Mouse (Mus musculus) embryo, embryonic 9.5 days (tissue): ENCODE results near the gene Vipas39.
"Not testable (repeated sequence)": the region's sequence is repeated elsewhere in the genome, so short reads cannot be mapped to it uniquely, and the experiment has no call there.

Experiments used
- DNase-seq: peaks from one replicate; pipeline ENCODE4 v3.0.0-alpha.2; 2017; ENCODE audit errors: extremely low spot score

Gene Vipas39

DNA sequence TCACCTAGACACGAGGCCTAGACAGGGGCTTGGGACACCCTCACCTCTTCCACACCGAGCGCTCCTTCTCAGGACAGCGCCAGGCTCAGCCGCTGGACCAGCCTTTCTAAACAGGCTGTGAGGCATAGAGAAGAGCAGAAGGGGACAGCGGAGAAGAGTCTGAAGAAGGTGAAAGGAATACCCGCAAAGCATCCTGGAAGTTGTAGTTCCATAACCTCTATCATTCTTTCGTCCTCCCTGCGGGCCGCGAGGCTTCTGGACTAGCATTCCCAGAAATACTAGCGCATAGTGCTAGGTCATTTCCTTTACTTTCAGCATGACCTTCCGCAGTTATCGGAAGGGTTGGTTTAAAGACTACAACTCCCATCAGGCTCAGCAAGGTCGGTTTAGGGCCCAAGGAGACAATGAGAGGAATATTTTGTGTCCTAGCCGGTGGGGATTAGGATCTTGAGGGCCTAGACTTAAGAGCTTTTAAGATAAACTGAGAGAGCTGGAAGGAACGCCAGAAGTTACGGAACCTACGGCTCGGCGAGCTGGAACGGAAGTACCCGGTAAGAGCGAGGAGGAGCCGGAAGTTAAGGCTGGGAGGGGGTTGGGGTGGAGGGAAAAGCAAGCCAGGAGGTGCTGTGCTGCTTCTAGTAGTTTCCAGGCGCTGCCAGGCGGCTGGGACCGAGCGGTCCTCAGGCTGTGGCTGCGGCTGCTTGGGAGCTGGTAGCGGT lies at the start of gene Vipas39, which contains the start of gene Ahsa1:
Gene Vipas39 (minus strand): TSS at position 149 of the 719 bp plus-strand sequence.
Gene Ahsa1 (plus strand): TSS at position 372 of the 719 bp plus-strand sequence.
- DNase-seq, result peak; percentile 92

DNA sequence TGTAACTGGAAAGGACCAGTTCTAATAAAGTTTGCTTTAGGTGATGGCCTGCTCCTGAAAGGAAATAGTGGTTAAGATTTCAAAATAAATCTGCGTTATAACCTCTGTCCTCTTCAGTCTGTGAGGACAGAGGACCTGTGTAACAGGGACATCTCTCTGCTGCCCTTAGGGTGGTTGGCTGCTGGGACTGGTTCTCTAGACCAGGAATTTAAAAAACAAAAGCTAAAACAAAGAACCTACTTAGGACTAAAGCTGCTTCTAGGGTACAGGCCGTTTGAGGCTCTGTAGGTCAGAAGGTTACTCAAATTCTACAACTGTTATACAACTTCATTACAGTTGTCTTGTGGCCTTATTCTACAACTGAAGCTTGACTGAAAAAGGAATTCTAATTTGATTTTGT lies 47.0 kb upstream of the Vipas39 start:
- no peak for DNase-seq

DNA sequence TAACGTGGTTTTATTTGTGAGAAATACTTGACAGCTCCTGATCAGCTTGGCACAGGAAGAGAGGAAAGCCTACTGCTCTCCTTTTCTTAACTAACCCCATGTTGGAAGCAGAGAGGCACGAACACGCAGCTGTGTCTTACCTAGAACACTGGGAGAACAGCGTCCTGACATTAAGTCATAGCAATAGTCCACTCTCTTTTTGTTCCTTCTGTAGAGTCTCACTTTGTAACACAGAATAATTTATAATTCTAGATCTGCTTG lies 40.5 kb upstream of the Vipas39 start:
- DNase-seq, result not testable (repeated sequence)

DNA sequence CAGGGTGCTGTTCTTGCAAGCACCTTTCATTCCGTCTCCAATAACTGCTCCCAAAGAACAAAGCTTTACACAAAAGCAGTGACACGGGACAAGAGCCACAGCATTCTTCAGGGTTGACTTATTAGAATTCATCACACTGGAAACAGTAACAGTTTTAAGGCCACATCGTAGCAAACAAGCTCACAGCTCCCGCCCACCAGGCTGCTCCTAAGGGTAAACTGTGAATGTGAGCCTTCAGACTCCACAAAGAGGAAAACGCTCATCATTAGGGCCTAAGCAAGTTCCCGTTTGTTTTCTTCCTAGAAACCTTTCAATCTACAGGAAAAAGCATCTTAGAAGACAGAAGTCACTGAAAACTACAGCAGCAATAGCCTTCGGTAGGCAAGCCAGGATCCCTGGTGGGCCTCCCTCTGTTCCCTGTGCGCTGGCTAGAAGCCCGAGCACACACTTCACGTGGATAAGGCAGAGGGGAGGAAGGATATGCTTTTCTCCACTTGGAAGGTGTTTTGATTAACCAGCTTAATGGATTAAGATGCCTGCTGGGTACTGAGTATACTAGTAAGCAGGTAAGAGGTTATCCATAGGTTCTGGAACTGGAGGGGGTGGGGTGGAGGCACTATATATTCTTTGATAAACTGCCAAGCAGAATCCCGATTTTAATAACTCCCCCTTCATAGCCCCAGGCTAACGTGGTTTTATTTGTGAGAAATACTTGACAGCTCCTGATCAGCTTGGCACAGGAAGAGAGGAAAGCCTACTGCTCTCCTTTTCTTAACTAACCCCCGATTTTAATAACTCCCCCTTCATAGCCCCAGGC lies 39.9 kb upstream of the Vipas39 start:
- DNase-seq, result no peak

DNA sequence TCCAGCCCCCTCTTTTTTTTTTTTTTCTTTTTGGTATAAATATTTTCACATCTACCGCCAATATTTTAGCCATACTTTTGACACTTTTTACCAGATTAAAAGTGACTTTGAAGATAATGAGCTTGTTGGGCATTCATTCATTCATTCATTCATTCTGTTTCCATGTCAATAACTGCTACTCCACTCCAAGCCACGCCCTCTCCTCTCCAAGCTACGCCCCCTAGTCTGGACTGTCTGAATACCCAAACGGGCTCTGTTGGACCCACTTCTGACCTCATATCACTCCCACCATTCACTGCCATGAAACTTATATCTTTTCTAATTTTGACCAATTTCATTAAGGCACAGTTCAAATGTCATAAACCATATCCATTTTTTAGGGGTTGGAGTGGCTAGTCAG lies 35.1 kb upstream of the Vipas39 start:
- no peak for DNase-seq

DNA sequence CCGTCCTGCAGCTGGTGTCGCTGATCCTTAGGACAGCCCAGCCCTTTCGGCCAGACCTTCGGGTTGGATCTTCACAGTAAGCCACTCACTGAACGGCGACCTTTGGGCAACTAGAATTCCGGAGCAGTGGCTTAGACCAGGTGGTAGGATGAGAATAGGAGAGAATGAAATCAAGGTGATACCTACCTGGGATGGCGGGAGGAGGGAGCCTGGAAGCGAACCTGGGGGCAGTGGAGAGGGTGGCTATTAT lies 34.3 kb upstream of the Vipas39 start:
- no peak for DNase-seq

DNA sequence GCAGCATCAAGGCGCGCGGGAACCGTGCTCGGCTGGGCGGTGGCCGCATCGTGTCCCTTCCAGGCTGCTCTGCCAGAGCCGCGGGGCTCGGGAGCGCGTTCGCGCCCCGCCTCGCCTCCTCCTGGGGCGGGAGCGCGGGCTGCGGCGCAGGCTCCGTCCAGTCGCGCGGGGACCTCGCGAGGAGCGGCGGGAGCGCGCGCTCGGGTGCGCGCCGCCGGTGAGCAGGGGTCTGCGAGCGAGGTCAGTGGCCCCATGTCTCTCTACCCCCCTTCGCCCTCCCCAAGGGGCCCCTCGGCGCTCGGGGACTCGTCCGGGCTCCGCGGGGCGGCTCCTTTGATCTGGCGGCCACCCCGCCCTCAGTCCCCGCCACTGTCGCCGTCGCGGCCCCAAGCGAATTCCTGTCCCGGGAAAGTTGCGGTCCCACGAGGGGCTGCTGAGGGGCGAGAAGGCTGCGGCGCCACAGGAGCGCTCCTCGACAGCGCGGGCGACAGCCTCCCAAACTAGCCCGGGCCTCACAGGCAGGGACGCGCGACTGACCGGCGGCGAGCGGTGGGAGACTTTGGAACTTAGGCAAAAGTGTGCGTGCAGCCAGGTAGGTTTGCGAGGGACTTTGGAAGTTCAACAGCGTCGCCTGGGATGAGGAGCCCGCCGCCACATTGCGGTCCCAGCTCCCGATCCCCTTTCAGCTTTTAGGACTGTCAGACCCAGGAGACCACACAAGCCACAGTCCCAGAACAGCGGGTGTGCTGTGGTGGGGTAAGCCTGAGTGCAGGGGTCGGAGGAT lies 33.8 kb upstream of the Vipas39 start, which contains the start of gene Ism2:
Gene Ism2 (minus strand): TSS at position 49 of the 784 bp plus-strand sequence.
- DNase-seq, result peak; percentile 63

DNA sequence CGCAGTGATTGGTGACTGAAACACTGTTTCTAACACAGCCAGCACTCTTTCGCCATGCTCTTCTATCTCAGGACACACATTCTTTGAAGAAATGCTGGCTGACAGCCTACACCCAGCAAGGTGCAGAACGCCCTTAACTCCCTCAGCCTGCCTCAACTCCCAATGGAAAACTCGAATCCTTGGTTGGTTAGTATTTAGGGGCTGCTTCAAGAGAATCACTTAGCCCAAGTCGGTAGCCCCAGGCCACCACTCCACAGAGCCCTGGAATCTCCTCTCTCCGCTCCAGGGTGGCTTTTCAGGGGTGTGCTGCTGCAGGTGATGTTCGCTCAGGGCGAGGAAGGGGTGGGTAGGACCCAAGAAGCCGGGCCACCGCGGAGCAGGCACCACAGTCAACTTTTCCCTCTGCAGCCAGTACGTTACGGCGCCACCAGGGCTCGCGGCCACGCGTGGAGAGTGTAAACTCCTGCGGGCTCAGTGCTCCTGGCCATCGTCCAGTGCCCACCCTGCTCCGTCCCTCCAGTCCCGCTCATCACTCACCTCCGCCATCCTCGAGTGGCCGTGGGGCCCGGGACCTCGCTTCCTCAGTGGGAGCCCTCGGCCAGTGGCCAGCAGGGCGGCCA lies 33.1 kb upstream of the Vipas39 start:
- DNase-seq, result peak; percentile 27

DNA sequence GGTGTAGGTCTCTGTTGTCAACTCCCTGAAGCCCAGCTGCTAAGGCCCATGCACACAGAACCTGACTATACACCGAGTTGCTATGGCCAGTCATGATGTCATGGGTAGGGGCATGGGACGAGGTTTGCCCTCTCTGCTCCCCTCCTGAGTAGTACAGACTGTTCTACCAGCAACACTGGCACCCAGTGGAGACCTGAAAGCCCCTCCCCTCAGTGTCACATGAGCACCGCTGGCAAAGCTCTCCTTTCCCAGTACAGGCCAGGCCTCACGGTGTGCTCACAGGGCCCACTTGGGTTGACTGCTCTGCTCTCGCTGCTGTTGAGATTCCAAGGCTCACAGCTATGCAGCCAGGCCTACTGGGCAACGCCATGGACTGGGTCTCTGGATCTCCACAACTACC lies 27.9 kb upstream of the Vipas39 start:
- no peak for DNase-seq

DNA sequence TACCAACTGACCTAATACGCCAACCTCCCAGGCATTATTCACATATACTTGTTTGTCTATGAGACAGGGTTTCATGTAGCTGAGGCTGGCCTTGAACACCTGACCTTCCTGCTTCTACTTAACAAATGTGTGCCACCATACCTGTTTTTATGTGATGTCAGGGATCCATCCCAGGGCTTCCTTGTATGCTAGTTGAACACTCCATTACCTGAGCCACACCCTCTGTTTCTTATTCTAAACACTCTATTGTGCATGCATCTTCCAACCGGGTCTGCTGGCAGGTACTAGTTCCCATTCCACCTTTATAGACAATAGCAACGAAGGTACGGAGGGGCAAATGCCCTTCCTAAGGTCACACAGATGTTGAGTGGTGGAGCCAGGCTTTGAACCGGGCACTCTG lies 23.0 kb upstream of the Vipas39 start:
- no peak for DNase-seq

DNA sequence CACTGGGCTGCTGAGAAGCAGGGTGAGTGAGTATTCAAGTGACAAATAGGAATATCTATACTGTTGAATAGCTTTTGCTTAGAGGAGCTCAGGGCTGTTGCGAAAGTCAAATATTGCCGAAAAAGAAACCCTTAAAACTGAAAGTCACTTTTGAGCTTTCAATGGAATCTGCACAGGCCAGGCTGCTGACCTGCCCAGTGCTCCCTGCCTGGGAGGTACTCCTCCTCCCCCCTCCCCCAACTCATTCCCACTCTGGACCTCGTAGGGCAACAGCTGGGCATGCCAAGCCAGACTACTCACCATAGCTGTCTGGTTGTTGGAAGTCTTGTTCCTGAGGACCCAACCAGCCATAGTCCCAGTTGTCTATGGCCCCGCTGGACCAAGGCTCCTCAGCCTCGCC lies 18.7 kb upstream of the Vipas39 start:
- DNase-seq, result no peak

DNA sequence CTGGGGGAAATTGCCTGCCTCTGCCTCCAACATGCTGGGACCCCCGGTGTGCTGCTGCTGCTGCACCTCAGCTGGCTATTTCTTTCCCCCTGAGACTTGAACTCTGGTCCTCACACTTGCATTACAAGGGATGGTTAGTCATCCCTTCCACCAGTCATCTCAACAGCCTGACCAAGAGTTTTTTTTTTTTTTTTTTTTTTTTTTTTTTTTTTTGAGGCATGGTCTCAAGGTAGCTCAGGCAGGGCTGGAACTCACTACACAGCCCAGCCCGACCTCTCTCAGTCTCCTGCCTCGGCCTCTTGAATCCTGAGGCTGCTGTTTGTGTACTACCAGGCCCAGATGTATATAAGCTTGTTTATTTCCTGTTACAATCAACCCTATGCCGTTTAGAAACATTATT lies 18.2 kb upstream of the Vipas39 start:
- DNase-seq, result no peak

DNA sequence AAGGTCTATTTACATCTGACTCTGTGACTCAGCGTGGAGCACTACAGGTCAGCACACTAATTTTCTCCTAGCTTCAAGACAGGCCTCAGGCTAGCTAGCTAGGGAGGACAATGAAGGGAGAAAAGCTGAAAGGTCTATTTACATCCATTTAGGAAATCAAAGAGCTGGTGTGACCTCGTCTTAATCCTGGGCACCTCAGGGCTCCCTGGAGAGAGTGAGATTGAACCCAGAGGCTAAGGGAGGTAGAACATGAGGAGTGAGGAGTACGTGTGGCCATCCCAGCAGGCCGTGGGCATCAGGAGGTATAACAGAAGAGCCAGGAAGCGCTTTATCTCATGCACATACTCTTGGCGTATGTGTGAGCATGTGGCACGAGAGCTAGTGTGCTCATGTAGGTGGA lies 17.6 kb upstream of the Vipas39 start:
- no peak for DNase-seq

DNA sequence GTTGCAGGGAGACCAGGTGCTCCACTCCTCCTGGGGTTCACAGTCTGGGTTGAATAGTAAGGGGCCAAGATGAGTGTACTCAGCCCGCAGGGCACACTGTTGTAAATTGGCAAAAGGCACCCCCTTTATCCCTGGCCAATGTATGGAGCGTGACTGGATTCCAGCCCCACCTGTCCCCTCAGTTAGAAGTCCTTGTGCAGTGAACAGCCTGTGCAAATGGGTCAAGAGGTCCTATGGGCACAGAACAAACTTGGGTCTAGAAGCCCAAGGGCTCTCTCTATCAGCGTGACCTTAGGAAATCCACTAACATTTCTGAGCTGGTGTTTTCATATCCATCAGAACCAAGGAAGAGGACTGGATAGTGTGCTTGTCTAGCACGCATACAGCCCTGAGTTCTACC lies 16.7 kb upstream of the Vipas39 start:
- DNase-seq, result no peak

DNA sequence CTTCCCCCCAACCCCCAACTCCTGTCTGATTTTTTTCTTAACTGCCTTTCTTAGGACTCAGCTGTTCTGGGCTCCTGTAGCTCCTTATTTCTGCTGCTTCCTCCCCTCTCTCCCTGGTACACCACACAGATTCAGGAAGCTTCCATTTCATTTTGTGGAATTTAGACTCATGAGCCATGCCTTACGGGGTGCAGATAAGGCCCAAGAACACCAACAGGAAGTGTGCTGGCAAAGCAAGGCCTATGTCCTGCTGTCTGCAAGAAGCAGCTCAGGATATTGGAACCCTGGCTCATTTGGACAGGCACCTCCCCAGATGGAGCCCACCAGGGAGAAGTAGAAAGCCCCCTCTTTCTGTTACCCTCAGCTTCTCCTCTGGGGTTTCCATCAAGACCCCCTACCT lies 15.7 kb upstream of the Vipas39 start:
- no peak for DNase-seq

DNA sequence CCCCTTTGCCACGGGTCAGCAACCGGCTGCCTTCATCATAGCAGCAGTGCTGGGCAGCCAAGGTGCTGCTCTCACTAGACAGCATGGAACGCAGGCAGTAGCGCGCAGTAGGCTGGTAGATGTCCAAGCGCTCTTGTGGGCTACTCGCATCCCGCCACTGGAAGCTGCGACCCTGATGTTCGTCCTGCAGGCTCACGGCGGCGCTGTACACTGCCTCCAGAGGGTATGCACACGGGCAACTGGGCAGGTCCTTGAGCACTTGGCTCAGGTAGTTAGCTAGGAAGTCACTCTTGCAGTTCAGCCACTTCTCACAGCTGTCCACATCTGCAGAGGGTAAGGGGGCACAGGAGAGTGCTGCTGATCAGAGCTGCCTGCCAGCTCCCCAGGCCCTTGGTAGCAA lies 13.8 kb upstream of the Vipas39 start:
- DNase-seq, result no peak

DNA sequence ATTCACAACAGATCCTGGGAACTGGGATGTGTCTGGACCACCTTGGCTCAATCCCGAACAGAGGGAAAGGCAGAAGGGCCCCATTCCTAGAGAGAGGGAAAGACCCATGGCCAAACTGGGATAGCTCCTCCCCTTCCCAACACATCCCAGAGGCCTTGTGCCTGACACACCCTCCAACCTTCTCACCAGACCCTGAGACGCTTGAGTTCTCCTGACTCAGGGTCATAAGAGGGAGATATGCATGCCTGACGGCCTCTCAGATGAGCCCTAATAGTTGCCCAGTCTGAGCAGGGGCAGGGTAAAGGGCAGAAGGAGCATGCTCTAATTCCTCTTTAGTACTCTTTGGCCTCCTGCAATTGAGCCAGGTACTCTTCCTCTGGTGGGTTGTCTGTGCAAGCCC lies 13.3 kb upstream of the Vipas39 start:
- DNase-seq, result no peak

DNA sequence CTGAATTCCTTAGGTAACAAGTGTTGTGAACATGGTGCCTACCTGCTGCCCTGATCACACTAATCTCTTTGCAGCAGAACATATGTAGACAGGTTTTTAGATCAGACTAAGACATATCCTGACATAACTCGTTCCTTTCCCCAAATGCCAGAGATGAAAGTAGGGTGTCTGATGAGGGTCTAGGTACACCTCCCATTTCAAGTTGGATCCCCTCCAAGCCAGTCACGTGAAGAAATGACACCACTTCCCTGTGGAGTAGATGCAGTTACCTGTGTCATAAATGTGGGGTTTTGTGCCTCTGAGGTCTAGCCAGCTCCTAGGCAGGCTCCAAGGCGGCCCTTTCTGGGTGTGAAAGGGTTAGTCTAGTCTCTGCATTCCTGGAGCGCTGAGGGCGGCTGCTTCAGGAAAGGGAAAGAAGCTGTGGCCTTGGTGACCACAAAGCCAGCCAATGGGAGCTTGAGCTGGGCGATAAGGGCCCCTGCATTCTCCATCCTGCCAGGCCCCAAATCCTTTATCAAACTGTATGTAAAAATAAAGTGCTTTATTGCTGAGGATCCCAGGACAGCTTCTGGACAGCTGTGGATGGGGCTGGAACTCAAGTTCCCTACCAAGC lies 12.2 kb upstream of the Vipas39 start:
- no peak for DNase-seq

DNA sequence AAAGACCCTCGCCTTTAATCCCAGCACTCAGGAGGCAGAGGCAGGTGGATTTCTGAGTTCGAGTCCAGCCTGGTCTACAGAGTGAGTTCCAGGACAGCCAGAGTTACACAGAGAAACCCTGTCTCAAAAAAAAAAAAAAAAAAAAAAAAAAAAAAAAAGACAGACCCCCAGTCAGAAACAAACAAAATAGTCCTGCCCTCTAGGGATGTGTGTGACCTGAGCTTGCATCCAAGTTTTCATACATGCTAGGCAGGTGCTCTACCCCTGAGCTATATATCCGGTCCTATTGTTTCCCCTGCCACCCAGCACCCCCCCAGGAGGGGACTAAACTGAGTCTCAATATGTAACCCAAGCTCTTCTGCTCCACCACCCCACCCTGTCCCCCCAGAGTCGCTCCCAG lies 11.2 kb upstream of the Vipas39 start:
- DNase-seq, result not testable (repeated sequence)

DNA sequence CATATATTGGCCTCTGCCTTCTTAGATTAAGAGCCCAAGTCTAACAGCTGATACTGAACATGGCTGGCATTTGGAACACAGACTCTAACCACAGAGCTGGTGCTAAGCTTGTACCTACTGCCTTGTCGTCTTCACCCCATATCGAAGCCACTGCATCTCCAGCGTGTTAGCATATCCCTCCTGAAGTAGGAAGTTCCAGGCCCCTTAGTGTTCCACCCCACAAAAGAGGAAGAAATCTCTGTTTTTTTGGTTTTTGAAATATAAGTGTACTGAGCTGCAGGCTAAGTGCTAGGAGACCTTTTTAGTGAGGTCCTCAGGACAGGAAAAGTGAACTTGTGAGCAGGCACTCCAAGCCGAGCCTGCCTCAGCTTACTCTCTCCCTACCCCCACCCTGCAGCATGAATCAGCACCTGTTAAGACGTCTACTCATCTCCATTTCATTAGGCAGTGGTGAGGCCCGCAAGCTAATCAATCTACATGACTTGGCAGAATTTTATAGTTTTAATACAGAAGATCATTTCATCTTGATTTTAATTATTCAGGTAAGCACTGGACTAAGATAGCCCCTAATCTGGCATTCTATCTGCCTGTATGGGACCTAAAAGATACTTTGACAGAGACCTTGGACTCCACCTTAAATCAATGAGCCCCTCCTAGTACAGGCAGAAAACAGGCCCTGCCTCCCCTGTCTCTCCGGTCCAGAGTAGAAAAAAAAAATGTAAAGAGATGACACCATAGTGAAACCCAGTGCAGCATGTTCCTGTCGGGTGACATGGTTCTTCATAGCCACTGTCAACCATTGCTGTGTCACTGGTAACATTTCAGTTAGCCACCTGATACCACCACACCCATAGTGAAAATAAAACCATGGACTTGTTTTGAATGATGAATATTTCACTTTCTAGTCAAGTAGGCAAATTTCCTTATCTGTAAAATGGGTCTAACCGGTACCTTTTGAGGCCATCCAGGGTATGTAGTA lies 9.1 kb upstream of the Vipas39 start:
- no peak for DNase-seq

DNA sequence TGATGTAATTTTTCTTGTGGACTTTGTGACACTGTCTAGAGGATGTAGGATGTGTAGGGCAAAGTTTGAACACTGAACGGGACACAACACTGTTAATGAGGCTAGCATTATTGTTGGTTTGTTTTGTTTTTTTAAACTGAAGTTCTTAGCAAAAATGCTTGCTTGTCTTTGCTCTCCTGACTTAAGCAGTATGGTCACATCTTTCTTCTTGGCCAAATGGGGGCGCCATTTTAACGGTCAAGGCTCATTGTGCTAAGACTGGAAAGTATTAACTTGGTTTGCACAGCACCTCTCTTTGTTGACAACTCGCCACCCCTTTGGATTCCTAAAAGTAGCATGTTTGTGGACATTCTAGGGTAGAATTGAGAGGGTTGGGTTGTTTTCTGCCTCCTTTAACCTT lies 1.6 kb upstream of the Vipas39 start:
- peak; percentile 42 for DNase-seq
